Mouse (Mus musculus) hindbrain, postnatal 0 days (tissue): ENCODE results near the gene Cntrob. TPM values are rescaled to one million over a fixed set of nuclear protein-coding genes. Genes with fewer than 3 reads are reported as not detected.

ENCODE experiments used
- ATAC-seq: fragments of 200-750 bp; cut with Nextera tagmentation; 2 replicates; pipeline ENCODE4 v1.8.0; 2017; ENCODE audit warnings: mild to moderate bottlenecking, moderate TSS enrichment, moderate library complexity
- DNase-seq: peaks from one replicate; pipeline ENCODE4 v3.0.0-alpha.2; 2015; ENCODE audit warnings: low spot score
- H3K27ac ChIP-seq: fragments of 300-500 bp; sonication (generic); 2 replicates; pipeline ENCODE4 v1.5.1; 2014; ENCODE audit warnings: mild to moderate bottlenecking
- H3K27me3 ChIP-seq: fragments of 300-500 bp; sonication (generic); 2 replicates; pipeline ENCODE4 v1.6.1; 2014; ENCODE audit warnings: low read length, mixed read lengths; ENCODE audit not compliant: insufficient read depth
- H3K36me3 ChIP-seq: fragments of 300-500 bp; sonication (generic); 2 replicates; pipeline ENCODE4 v1.6.1; 2014; ENCODE audit warnings: low read length, mixed read lengths; ENCODE audit not compliant: insufficient read depth
- H3K4me1 ChIP-seq: fragments of 300-500 bp; sonication (generic); 2 replicates; pipeline ENCODE4 v1.6.1; 2014; ENCODE audit warnings: antibody characterized with exemption, low read length, mixed read lengths; ENCODE audit not compliant: insufficient read depth
- H3K4me2 ChIP-seq: fragments of 300-500 bp; sonication (generic); 2 replicates; pipeline ENCODE4 v1.6.1; 2014; ENCODE audit warnings: low read depth, mild to moderate bottlenecking, low read length, moderate library complexity, mixed read lengths
- H3K4me3 ChIP-seq: fragments of 300-500 bp; sonication (generic); 2 replicates; pipeline ENCODE4 v1.5.1; 2014; ENCODE audit warnings: low read length
- H3K9ac ChIP-seq: fragments of 300-500 bp; sonication (generic); replicated peaks from 2 replicates; pipeline ENCODE4 v1.6.1; 2014; ENCODE audit warnings: mild to moderate bottlenecking, low read length, moderate library complexity, mixed read lengths
- H3K9me3 ChIP-seq: fragments of 300-500 bp; sonication (generic); 2 replicates; pipeline ENCODE4 v1.6.1; 2016; ENCODE audit warnings: low read length, mixed read lengths
- CTCF ChIP-seq: IDR thresholded peaks from 2 replicates; pipeline ENCODE4 v1.5.1; 2016; ENCODE audit warnings: antibody characterized with exemption, control low read depth, low read depth
- WGBS: fragments of 180-500 bp; shearing (Covaris S2); extraction: QIAGEN DNeasy Blood & Tissue Kit; methylation state at CpG from one replicate; pipeline ENCODE4 v1.1.7; 2014; 5-methylcytosine and 5-hydroxymethylcytosine counted together
- polyA plus RNA-seq: library from polyadenylated mRNA; unstranded; fragments of >200 nt; fragmentation: Nextera tagmentation; extraction: Ambion mirVana; gene quantifications from 2 replicates; pipeline ENCODE4 v1.2.1, GENCODE M21; 2015
- total RNA-seq: library from RNA; depleted of rRNA; stranded (reverse); fragments of >200 nt; gene quantifications from 2 replicates; pipeline ENCODE4 v1.2.3, GENCODE M21; 2014

Cntrob gene
- total and polyA plus RNA-seq, 2 experiments from 2014 or later: 11.0 to 13.3 TPM

DNA sequence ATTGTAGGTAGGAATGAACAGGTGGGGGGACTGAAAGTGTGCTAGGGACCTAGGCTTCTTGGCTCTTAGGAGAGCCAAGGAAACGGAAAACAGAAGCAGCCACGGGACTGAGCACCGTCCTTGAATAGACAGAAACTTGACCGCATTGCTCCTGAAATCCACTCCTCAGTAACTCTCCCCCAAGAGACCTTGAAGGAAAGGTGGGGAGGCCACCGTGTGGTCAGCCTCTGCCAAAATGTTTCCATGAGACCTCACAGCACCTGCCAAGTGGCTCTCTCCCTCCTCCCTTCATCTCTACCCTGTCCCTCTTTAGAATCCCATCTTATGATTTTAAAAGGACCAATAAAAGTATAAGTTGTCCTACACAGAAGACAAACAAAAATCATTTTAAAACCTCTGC, 46.3 kb downstream of the Cntrob start:
- no peak overlapping the region for H3K27ac ChIP-seq
- H3K4me1 ChIP-seq: no peaks in the 10 kb centered on the region
- no peak overlapping the region for H3K4me3 ChIP-seq
- H3K9me3 ChIP-seq: no peaks in the 10 kb centered on the region
- DNase-seq (no peak), ATAC-seq (no peak)
- H3K9ac ChIP-seq: no peak overlapping the region
- no peaks in the 10 kb centered on the region for H3K27me3 ChIP-seq
- WGBS: 61% methylated on average over 5 of the region's 5 CpGs
- no peak for TF ChIP-seq CTCF
- H3K4me2 ChIP-seq: no peak overlapping the region
- no peaks in the 10 kb centered on the region for H3K36me3 ChIP-seq

DNA sequence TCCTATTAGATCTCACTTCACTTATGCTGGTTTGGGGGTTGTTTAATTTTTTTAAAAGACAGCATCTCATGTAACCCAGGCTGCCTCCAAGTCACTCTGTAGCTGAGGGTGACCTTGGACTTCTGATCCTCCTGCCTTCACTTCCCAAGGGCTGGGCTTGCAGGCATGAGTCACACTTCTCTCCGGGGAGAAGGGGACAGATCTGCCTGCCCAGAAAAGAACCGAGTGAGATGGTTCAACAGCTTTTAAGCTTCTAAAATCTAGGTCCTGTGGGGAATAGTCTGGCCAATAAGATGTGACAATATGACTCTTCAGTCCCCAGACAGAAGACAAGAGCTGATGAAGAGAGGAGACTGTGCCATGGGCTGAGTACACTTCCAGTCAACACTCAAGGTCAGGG, 47.5 kb downstream of the Cntrob start:
- Histone ChIP-seq H3K4me1 (no peaks in the 10 kb centered on the region), H3K9me3 (no peaks in the 10 kb centered on the region), H3K27me3 (no peaks in the 10 kb centered on the region), H3K9ac (no peak overlapping the region), H3K27ac (no peak overlapping the region), H3K4me3 (no peak overlapping the region), H3K36me3 (no peaks in the 10 kb centered on the region), H3K4me2 (no peak overlapping the region)
- 66% methylated on average over 2 of the region's 2 CpGs for WGBS
- no peak for ATAC-seq
- DNase-seq: no peak
- TF ChIP-seq CTCF: no peak

DNA sequence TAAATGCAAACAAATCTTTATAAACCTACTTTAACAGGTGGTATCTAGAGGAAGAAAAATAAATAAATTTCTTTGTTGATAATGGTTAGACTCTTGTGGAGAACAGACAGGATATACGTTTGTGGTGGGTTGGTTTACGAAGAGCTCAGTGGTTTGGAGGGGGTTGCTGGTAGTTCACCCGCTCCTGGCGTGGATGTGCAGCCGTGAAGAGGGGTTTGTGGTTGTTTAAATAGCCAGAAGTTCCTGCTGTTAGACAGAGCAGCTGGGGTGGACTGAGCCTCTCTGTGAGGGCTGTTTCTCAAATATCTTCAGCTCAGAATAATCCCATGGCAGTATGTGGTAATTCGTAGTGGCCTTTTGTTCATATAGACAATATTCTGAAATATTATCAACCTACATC, 47.9 kb downstream of the Cntrob start:
- ATAC-seq (no peak), DNase-seq (no peak)
- Histone ChIP-seq H3K36me3 (no peaks in the 10 kb centered on the region), H3K4me1 (no peaks in the 10 kb centered on the region), H3K27ac (no peak overlapping the region), H3K4me3 (no peak overlapping the region), H3K4me2 (no peak overlapping the region), H3K9me3 (no peaks in the 10 kb centered on the region), H3K9ac (no peak overlapping the region), H3K27me3 (no peaks in the 10 kb centered on the region)
- TF ChIP-seq CTCF: no peak
- 75% methylated on average over 6 of the region's 6 CpGs for WGBS

DNA sequence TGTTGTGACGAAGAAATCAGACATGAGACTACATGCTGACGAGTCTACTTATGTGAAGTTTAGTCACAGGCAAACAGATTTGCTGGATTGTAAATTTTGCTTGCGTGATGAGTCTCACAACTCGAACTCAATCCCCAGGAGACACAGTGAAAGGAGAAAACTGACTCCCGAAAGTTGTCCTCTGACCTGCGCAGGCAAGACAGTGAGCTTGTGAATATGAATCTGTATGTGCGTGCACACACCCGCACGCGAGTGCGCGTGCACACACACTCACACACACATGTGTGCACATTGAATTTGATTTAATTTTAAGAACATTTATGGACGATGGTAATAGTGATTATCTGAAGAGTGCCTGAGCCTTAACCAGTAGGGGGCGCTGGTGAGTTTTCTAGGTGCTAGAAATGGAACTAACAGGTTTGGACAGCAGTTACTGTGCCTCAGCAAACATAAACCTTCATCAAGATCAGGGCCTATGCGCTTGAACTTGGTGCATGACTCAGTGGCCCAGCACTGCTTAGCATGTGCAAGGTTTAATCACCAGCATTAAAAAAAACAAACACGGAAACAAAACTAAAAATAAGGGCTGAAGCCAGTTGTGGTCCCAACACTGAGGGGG, 51.3 kb downstream of the Cntrob start:
- Histone ChIP-seq H3K27ac (no peak overlapping the region), H3K9ac (no peak overlapping the region), H3K4me3 (no peak overlapping the region), H3K4me1 (no peaks in the 10 kb centered on the region), H3K4me2 (no peak overlapping the region), H3K27me3 (no peaks in the 10 kb centered on the region), H3K9me3 (no peaks in the 10 kb centered on the region), H3K36me3 (no peaks in the 10 kb centered on the region)
- peak; percentile 88 for TF ChIP-seq CTCF
- WGBS: 34% methylated on average over 16 of the region's 16 CpGs
- DNase-seq (peak; percentile 89), ATAC-seq (no peak)

DNA sequence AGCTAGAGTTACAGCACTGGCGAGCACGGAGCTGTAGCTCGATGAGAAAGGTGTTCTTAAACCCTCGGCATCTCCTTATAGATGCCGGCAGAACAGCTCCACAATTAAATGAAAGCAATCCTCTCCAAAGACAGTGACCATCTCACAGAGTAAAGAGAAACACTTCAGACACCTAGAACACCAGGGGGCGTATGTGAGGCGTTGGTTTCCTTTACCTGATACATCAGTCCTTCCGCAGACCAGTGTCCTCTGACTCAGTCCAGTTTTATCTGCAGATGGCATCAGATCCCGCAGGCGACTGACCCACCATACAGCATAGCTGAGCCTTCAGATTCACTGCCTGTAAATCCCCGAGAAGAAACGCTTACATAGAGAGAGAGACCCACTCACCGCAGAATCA, 54.0 kb downstream of the Cntrob start:
- Histone ChIP-seq H3K27me3 (no peaks in the 10 kb centered on the region), H3K4me1 (0 out of 2 replicates have a peak, but pooled peaks cover 5% of the 10 kb centered on the region), H3K9me3 (no peaks in the 10 kb centered on the region), H3K27ac (no peak overlapping the region), H3K9ac (no peak overlapping the region), H3K36me3 (no peaks in the 10 kb centered on the region), H3K4me3 (no peak overlapping the region), H3K4me2 (no peak overlapping the region)
- 18% methylated on average over 13 of the region's 13 CpGs for WGBS
- DNase-seq (peak; percentile 90), ATAC-seq (peak; percentile 54; the same call in 1 of the 2 replicates)
- peak; percentile 88 for TF ChIP-seq CTCF

DNA sequence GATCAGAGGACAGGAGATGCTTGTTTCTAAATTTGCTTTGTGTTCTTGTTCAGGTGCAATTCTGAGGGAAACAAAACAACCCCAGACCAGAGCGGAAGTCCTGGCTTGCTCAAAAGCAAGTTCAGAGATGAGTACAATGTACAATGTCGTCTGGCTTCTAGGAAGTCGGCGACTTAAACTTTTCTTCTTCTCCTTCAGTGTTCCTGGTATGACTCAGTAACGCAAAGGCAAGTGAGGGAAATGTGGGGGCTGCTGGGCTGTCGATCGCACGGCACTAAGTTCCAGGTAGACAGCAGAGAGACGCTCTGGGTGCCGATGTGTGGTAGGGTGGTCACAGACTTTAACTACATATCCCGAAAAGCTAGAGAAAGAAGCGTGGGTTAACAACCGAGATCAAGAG, 55.5 kb downstream of the Cntrob start:
- H3K4me3 ChIP-seq: no peak overlapping the region

DNA sequence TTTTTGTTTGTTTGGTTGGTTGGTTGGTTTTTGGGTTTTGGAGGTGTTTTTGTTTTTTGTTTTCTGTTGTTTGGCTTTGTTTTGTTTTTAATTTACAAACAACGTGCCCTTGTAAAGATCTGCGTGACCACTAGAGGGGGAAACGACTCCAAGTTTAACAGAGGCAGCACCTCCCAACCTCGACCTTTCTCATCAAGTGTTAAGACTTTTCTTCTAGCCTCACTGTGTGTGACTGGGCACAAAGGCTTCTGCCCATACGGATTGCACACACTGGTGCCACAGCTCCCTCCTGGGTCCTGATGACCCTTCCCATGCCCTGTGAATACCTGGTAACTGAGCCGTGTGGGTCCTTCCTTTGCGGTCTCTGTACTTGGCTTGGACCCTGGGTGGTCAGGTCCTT, 56.2 kb downstream of the Cntrob start:
- no peak overlapping the region for H3K9ac ChIP-seq
- 0 out of 2 replicates have a peak, but pooled peaks cover 5% of the 10 kb centered on the region for H3K4me1 ChIP-seq
- no peaks in the 10 kb centered on the region for H3K27me3 ChIP-seq
- DNase-seq (peak; percentile 80), ATAC-seq (no peak)
- WGBS: 23% methylated on average over 7 of the region's 7 CpGs
- no peak overlapping the region for H3K27ac ChIP-seq
- peak; percentile 68 for TF ChIP-seq CTCF
- H3K4me2 ChIP-seq: no peak overlapping the region
- H3K36me3 ChIP-seq: no peaks in the 10 kb centered on the region
- H3K4me3 ChIP-seq: no peak overlapping the region
- H3K9me3 ChIP-seq: no peaks in the 10 kb centered on the region

More for the DNA sequence above, 55.5 kb downstream of the Cntrob start:
- no peaks in the 10 kb centered on the region for H3K9me3 ChIP-seq
- no peak overlapping the region for H3K27ac ChIP-seq
- no peaks in the 10 kb centered on the region for H3K27me3 ChIP-seq
- H3K36me3 ChIP-seq: no peaks in the 10 kb centered on the region
- no peak for DNase-seq
- ATAC-seq: no peak
- no peak for TF ChIP-seq CTCF
- no peak overlapping the region for H3K4me2 ChIP-seq
- WGBS: 82% methylated on average over 13 of the region's 13 CpGs
- no peak overlapping the region for H3K9ac ChIP-seq
- 0 out of 2 replicates have a peak, but pooled peaks cover 5% of the 10 kb centered on the region for H3K4me1 ChIP-seq
